ENCODE assay signal across 26 mouse cellular contexts in the genomic region with DNA sequence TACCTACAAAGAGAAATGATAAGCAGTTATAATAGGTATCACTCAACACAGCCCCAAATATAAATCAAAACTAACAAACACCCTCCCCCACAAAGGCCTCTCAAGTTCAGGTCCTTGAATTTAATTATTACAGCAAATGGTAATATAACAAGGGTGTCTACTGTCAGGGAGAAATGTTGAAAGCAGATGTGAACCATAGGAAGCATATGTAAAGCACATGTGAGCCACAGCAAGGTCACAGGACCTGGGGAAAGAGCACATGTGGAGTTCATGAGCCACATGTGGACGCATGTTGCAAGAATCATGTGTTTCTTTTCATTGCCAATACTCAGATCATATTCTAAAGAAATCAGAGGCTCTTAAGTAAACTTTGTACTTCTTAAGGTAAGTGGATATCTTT.
DNase-seq lines count a peak whose midpoint lies in the region; ATAC-seq and TF ChIP-seq lines count a peak whose summit lies in the region.
"Had no signal": no experiment of that assay in that cellular context is flagged by ENCODE, and none has a peak within 500 bp of the region (broad histone marks: within the 10 kb centered on the region; RNA-seq: fewer than 3 reads in every experiment).

No protein-coding gene starts in this region.

- no peaks in the 10 kb centered on the region for H3K9me3 ChIP-seq in hindbrain, embryonic 11.5 days (ENCODE audit: control insufficient read depth, low read length)
- no peaks in the 10 kb centered on the region for H3K9me3 ChIP-seq in hindbrain, embryonic 14.5 days (ENCODE audit: control insufficient read depth, low read length)
- no peaks in the 10 kb centered on the region for H3K9me3 ChIP-seq in limb, embryonic 10.5 days (replicated peaks)
- H3K9me3 ChIP-seq in intestine, postnatal 0 days (ENCODE audit: control insufficient read depth): no peaks in the 10 kb centered on the region
- H3K9me3 ChIP-seq: heart, embryonic 12.5 days; hindbrain, embryonic 15.5 days; intestine, embryonic 15.5 days; megakaryocyte, embryonic 14.5 days had no signal

- WGBS in hindbrain, embryonic 11.5 days: 67% methylated on average over 1 of the region's 1 CpGs
- WGBS in hindbrain, embryonic 14.5 days: 85% methylated on average over 1 of the region's 1 CpGs
- WGBS in limb, embryonic 10.5 days: 17% methylated on average over 1 of the region's 1 CpGs
- 67% methylated on average over 1 of the region's 1 CpGs for WGBS in intestine, postnatal 0 days

- ATAC-seq in hindbrain, embryonic 11.5 days (ENCODE audit: low FRiP score): no peak
- no peak for ATAC-seq in hindbrain, embryonic 14.5 days (ENCODE audit: low FRiP score)
- no peak for ATAC-seq in intestine, postnatal 0 days
- ATAC-seq: CD4-positive, CD25-positive, alpha-beta regulatory T cell, adult 4 months; forebrain, postnatal 0 days; intestine, embryonic 15.5 days had no signal

- no peak overlapping the region for H3K4me3 ChIP-seq in hindbrain, embryonic 11.5 days (ENCODE audit: low read depth, low read length)
- no peak overlapping the region for H3K4me3 ChIP-seq in hindbrain, embryonic 14.5 days (replicated peaks; ENCODE audit: low read length)
- no peak overlapping the region for H3K4me3 ChIP-seq in limb, embryonic 10.5 days
- no peak overlapping the region for H3K4me3 ChIP-seq in intestine, postnatal 0 days (ENCODE audit: low read depth, low read length)
- H3K4me3 ChIP-seq: heart, embryonic 12.5 days; hindbrain, embryonic 15.5 days; intestine, embryonic 15.5 days; megakaryocyte, embryonic 14.5 days had no signal

- no peaks in the 10 kb centered on the region for H3K4me1 ChIP-seq in hindbrain, embryonic 11.5 days (replicated peaks; ENCODE audit: control insufficient read depth, insufficient read depth, low read length)
- H3K4me1 ChIP-seq in hindbrain, embryonic 14.5 days (replicated peaks; ENCODE audit: control insufficient read depth, insufficient read depth, low read length): 0 out of 2 replicates have a peak, but pooled peaks cover 3% of the 10 kb centered on the region
- peaks cover 30% of the 10 kb centered on the region for H3K4me1 ChIP-seq in limb, embryonic 10.5 days
- H3K4me1 ChIP-seq in intestine, postnatal 0 days (replicated peaks; ENCODE audit: control insufficient read depth, insufficient read depth, low read length): no peaks in the 10 kb centered on the region
- H3K4me1 ChIP-seq: heart, embryonic 12.5 days; hindbrain, embryonic 15.5 days; intestine, embryonic 15.5 days; megakaryocyte, embryonic 14.5 days had no signal

- no peak for TF ChIP-seq CTCF in intestine, postnatal 0 days (IDR thresholded peaks at IDR 0.05; ENCODE audit: low read depth)

- no peak overlapping the region for H3K9ac ChIP-seq in hindbrain, embryonic 11.5 days (ENCODE audit: low read depth, low read length)
- H3K9ac ChIP-seq in hindbrain, embryonic 14.5 days: no peak overlapping the region
- no peak overlapping the region for H3K9ac ChIP-seq in intestine, postnatal 0 days (ENCODE audit: low read depth, low read length)
- H3K9ac ChIP-seq: forebrain, postnatal 0 days; heart, embryonic 12.5 days; hindbrain, embryonic 15.5 days; intestine, embryonic 15.5 days had no signal

- intact Hi-C loops in heart, postnatal 14 days (cut with DNase I): no loop called here

- H3K27ac ChIP-seq in hindbrain, embryonic 11.5 days (ENCODE audit: low read depth, low read length): no peak overlapping the region
- H3K27ac ChIP-seq in hindbrain, embryonic 14.5 days: no peak overlapping the region
- H3K27ac ChIP-seq in limb, embryonic 10.5 days: peak overlapping the region; percentile 72
- H3K27ac ChIP-seq in intestine, postnatal 0 days (ENCODE audit: low read depth, low read length): no peak overlapping the region
- H3K27ac ChIP-seq: hindbrain, embryonic 15.5 days; intestine, embryonic 15.5 days had no signal

- no peaks in the 10 kb centered on the region for H3K27me3 ChIP-seq in hindbrain, embryonic 11.5 days (ENCODE audit: control insufficient read depth, insufficient read depth, low read length)
- no peaks in the 10 kb centered on the region for H3K27me3 ChIP-seq in hindbrain, embryonic 14.5 days (ENCODE audit: control insufficient read depth, insufficient read depth, low read length)
- no peaks in the 10 kb centered on the region for H3K27me3 ChIP-seq in limb, embryonic 10.5 days (ENCODE audit: low read depth, poor library complexity, severe bottlenecking)
- no peaks in the 10 kb centered on the region for H3K27me3 ChIP-seq in intestine, postnatal 0 days (replicated peaks; ENCODE audit: control insufficient read depth, insufficient read depth, low read length)
- H3K27me3 ChIP-seq: heart, embryonic 12.5 days; hindbrain, embryonic 15.5 days; intestine, embryonic 15.5 days; megakaryocyte, embryonic 14.5 days had no signal

- DNase-seq in hindbrain, embryonic 11.5 days (ENCODE audit: low spot score): peak; percentile 22
- no peak for DNase-seq in hindbrain, embryonic 14.5 days (ENCODE audit: low spot score)
- peak; percentile 14 for DNase-seq in embryo, embryonic 9.5 days (ENCODE audit: extremely low spot score)
- DNase-seq in limb, embryonic 10.5 days (ENCODE audit: low spot score): peak; percentile 56
- no peak for DNase-seq in heart, postnatal 14 days
- no peak for DNase-seq in thymus, postnatal 25 days
- DNase-seq: adrenal gland, postnatal 25 days; cerebellum, adult 8-10 months; forebrain, postnatal 0 days; gastrocnemius, postnatal 25 days; heart, adult 18-20 months; heart, postnatal 10 days; kidney, adult 9 months; kidney, postnatal 36 days; layer of hippocampus, postnatal 36 days; lung, postnatal 10 days; midbrain, embryonic 14.5 days; right cerebral cortex, adult 18-20 months; right cerebral cortex, postnatal 4 days; thymus, postnatal 36 days had no signal

- no peak overlapping the region for H3K4me2 ChIP-seq in hindbrain, embryonic 11.5 days (replicated peaks; ENCODE audit: low read depth, low read length)
- no peak overlapping the region for H3K4me2 ChIP-seq in hindbrain, embryonic 14.5 days (replicated peaks)
- H3K4me2 ChIP-seq in intestine, postnatal 0 days (replicated peaks; ENCODE audit: low read depth): no peak overlapping the region
- H3K4me2 ChIP-seq: heart, embryonic 12.5 days; hindbrain, embryonic 15.5 days; intestine, embryonic 15.5 days had no signal

- no peaks in the 10 kb centered on the region for H3K36me3 ChIP-seq in hindbrain, embryonic 11.5 days (ENCODE audit: control insufficient read depth, insufficient read depth, low read length)
- no peaks in the 10 kb centered on the region for H3K36me3 ChIP-seq in hindbrain, embryonic 14.5 days (replicated peaks; ENCODE audit: control insufficient read depth, insufficient read depth)
- H3K36me3 ChIP-seq in limb, embryonic 10.5 days: no peaks in the 10 kb centered on the region
- H3K36me3 ChIP-seq in intestine, postnatal 0 days (ENCODE audit: control insufficient read depth, insufficient read depth): no peaks in the 10 kb centered on the region
- H3K36me3 ChIP-seq: heart, embryonic 12.5 days; hindbrain, embryonic 15.5 days; intestine, embryonic 15.5 days had no signal

Comparison
In these comparisons a context has a peak if more than half of its experiments do, and no peak if none do; other contexts are left out.
1. DNase-seq: peak in hindbrain, embryonic 11.5 days (single experiment), embryo, embryonic 9.5 days (single experiment) and limb, embryonic 10.5 days (single experiment); none in hindbrain, embryonic 14.5 days (single experiment), heart, postnatal 14 days (0 of 2) and thymus, postnatal 25 days (single experiment).